Mouse (Mus musculus): ENCODE results near the gene Runx2. TPM values are rescaled to one million over a fixed set of nuclear protein-coding genes. Genes with fewer than 3 reads are reported as not detected.

Runx2 gene
- polyA plus RNA-seq, 1 experiment = 2.1 TPM

- peaks cover 45% of the 10 kb centered on the region for H3K4me1 ChIP-seq
- peaks cover 5% of the 10 kb centered on the region for H3K27me3 ChIP-seq (replicated peaks)
- no peaks in the 10 kb centered on the region for H3K9me3 ChIP-seq
- no peaks in the 10 kb centered on the region for H3K36me3 ChIP-seq (replicated peaks; ENCODE audit: low read length)
- TF ChIP-seq GATA1 (IDR thresholded peaks at IDR 0.05; ENCODE audit: borderline replicate concordance, low read length) (no peak), FLI1 (IDR thresholded peaks at IDR 0.05; ENCODE audit: low read length) (no peak)
- no peak overlapping the region for H3K4me3 ChIP-seq (replicated peaks)
Measured at GRCm38 (mm10) chr17:44702506-44703298, 111.9 kb downstream of the Runx2 start.

GRCm38 (mm10) chr17:44701531-44701930 is 113.1 kb downstream of the Runx2 start:
- H3K4me1 ChIP-seq = peaks cover 34% of the 10 kb centered on the region
- H3K36me3 ChIP-seq (replicated peaks; ENCODE audit: low read length) = no peaks in the 10 kb centered on the region
- H3K27me3 ChIP-seq (replicated peaks) = peaks cover 5% of the 10 kb centered on the region
- H3K9me3 ChIP-seq = no peaks in the 10 kb centered on the region
- no peak overlapping the region for H3K4me3 ChIP-seq (replicated peaks)
- TF ChIP-seq FLI1 (IDR thresholded peaks at IDR 0.05; ENCODE audit: low read length) = no peak

- Histone ChIP-seq H3K27me3 (replicated peaks) (peaks cover 5% of the 10 kb centered on the region), H3K4me3 (replicated peaks) (no peak overlapping the region), H3K9me3 (no peaks in the 10 kb centered on the region), H3K36me3 (replicated peaks; ENCODE audit: low read length) (no peaks in the 10 kb centered on the region), H3K4me1 (peaks cover 31% of the 10 kb centered on the region)
- no peak for TF ChIP-seq FLI1 (IDR thresholded peaks at IDR 0.05; ENCODE audit: low read length)
- no peak for TF ChIP-seq GATA1 (IDR thresholded peaks at IDR 0.05; ENCODE audit: borderline replicate concordance, low read length)
Measured at GRCm38 (mm10) chr17:44700326-44700725, 114.3 kb downstream of the Runx2 start.

GRCm38 (mm10) chr17:44697053-44697452 is 117.5 kb downstream of the Runx2 start:
- Histone ChIP-seq H3K4me1 (peaks cover 34% of the 10 kb centered on the region), H3K4me3 (replicated peaks) (no peak overlapping the region), H3K9me3 (no peaks in the 10 kb centered on the region), H3K27me3 (replicated peaks) (peaks cover 2% of the 10 kb centered on the region), H3K36me3 (replicated peaks; ENCODE audit: low read length) (no peaks in the 10 kb centered on the region)
- TF ChIP-seq FLI1 (IDR thresholded peaks at IDR 0.05; ENCODE audit: low read length) (no peak), GATA1 (IDR thresholded peaks at IDR 0.05; ENCODE audit: borderline replicate concordance, low read length) (no peak)

- Histone ChIP-seq H3K4me3 (replicated peaks) (no peak overlapping the region), H3K36me3 (replicated peaks; ENCODE audit: low read length) (no peaks in the 10 kb centered on the region), H3K27me3 (replicated peaks) (peaks cover under 1% of the 10 kb centered on the region), H3K4me1 (peaks cover 51% of the 10 kb centered on the region), H3K9me3 (no peaks in the 10 kb centered on the region)
- TF ChIP-seq FLI1 (IDR thresholded peaks at IDR 0.05; ENCODE audit: low read length) = no peak
- no peak for TF ChIP-seq GATA1 (IDR thresholded peaks at IDR 0.05; ENCODE audit: borderline replicate concordance, low read length)
Measured at GRCm38 (mm10) chr17:44693552-44693951, 121.0 kb downstream of the Runx2 start.

GRCm38 (mm10) chr17:44691517-44691916 is 123.1 kb downstream of the Runx2 start:
- Histone ChIP-seq H3K36me3 (replicated peaks; ENCODE audit: low read length) (no peaks in the 10 kb centered on the region), H3K4me3 (replicated peaks) (no peak overlapping the region), H3K4me1 (peaks cover 51% of the 10 kb centered on the region), H3K9me3 (no peaks in the 10 kb centered on the region), H3K27me3 (replicated peaks) (no peaks in the 10 kb centered on the region)
- TF ChIP-seq FLI1 (IDR thresholded peaks at IDR 0.05; ENCODE audit: low read length) = no peak
- no peak for TF ChIP-seq GATA1 (IDR thresholded peaks at IDR 0.05; ENCODE audit: borderline replicate concordance, low read length)

GRCm38 (mm10) chr17:44690410-44691035 is 124.1 kb downstream of the Runx2 start:
- no peak; the same call in 2 of the 3 replicates for TF ChIP-seq GATA1 (IDR thresholded peaks at IDR 0.05; ENCODE audit: borderline replicate concordance, low read length)
- no peak for TF ChIP-seq FLI1 (IDR thresholded peaks at IDR 0.05; ENCODE audit: low read length)

GRCm38 (mm10) chr17:44688306-44688705 is 126.3 kb downstream of the Runx2 start:
- Histone ChIP-seq H3K27me3 (replicated peaks) (no peaks in the 10 kb centered on the region), H3K4me3 (replicated peaks) (no peak overlapping the region), H3K36me3 (replicated peaks; ENCODE audit: low read length) (no peaks in the 10 kb centered on the region), H3K4me1 (peaks cover 55% of the 10 kb centered on the region), H3K9me3 (no peaks in the 10 kb centered on the region)
- TF ChIP-seq GATA1 (IDR thresholded peaks at IDR 0.05; ENCODE audit: borderline replicate concordance, low read length) = no peak
- TF ChIP-seq FLI1 (IDR thresholded peaks at IDR 0.05; ENCODE audit: low read length) = no peak

More at GRCm38 (mm10) chr17:44690410-44691035, 124.1 kb downstream of the Runx2 start:
- Histone ChIP-seq H3K4me3 (replicated peaks) (peak overlapping the region; percentile 73), H3K36me3 (replicated peaks; ENCODE audit: low read length) (no peaks in the 10 kb centered on the region), H3K27me3 (replicated peaks) (no peaks in the 10 kb centered on the region), H3K4me1 (peaks cover 43% of the 10 kb centered on the region), H3K9me3 (no peaks in the 10 kb centered on the region)

GRCm38 (mm10) chr17:44685514-44685913 is 129.1 kb downstream of the Runx2 start:
- TF ChIP-seq GATA1 (IDR thresholded peaks at IDR 0.05; ENCODE audit: borderline replicate concordance, low read length) (no peak), FLI1 (IDR thresholded peaks at IDR 0.05; ENCODE audit: low read length) (no peak)
- H3K9me3 ChIP-seq = peaks cover under 1% of the 10 kb centered on the region; the same call in 1 of the 2 replicates
- peaks cover 57% of the 10 kb centered on the region for H3K4me1 ChIP-seq
- H3K36me3 ChIP-seq (replicated peaks; ENCODE audit: low read length) = peaks cover 4% of the 10 kb centered on the region
- peak overlapping the region; percentile 67 for H3K4me3 ChIP-seq (replicated peaks)
- no peaks in the 10 kb centered on the region for H3K27me3 ChIP-seq (replicated peaks)

- peaks cover 42% of the 10 kb centered on the region for H3K4me1 ChIP-seq
- H3K27me3 ChIP-seq (replicated peaks) = no peaks in the 10 kb centered on the region
- peaks cover 20% of the 10 kb centered on the region for H3K36me3 ChIP-seq (replicated peaks; ENCODE audit: low read length)
- TF ChIP-seq GATA1 (IDR thresholded peaks at IDR 0.05; ENCODE audit: borderline replicate concordance, low read length) = no peak
- TF ChIP-seq FLI1 (IDR thresholded peaks at IDR 0.05; ENCODE audit: low read length) = no peak
- peaks cover 15% of the 10 kb centered on the region for H3K9me3 ChIP-seq
- no peak overlapping the region for H3K4me3 ChIP-seq (replicated peaks)
Measured at GRCm38 (mm10) chr17:44683026-44683425, 131.6 kb downstream of the Runx2 start.
